Mouse (Mus musculus) C2C12 (cell line): ENCODE data around the gene Hrnr.

Source experiments
- CTCF ChIP-seq: IDR thresholded peaks from one replicate; pipeline ENCODE4 v1.5.1; 2011; ENCODE audit not compliant: control insufficient read depth, insufficient read depth, insufficient read length
- FOSL1 ChIP-seq: IDR thresholded peaks from one replicate; pipeline ENCODE4 v1.8.0; 2011; ENCODE audit warnings: mild to moderate bottlenecking, low read length; ENCODE audit not compliant: poor library complexity, insufficient read depth, severe bottlenecking
- MAX ChIP-seq: IDR thresholded peaks from one replicate; pipeline ENCODE4 v1.6.1; 2011; ENCODE audit warnings: mild to moderate bottlenecking, control low read depth
- MYOD1 ChIP-seq: IDR thresholded peaks from one replicate; pipeline ENCODE4 v1.6.1; 2011; ENCODE audit warnings: low read depth; ENCODE audit not compliant: control insufficient read depth, insufficient read length
- MYOG ChIP-seq: IDR thresholded peaks from one replicate; pipeline ENCODE4 v1.6.1; 2011; ENCODE audit not compliant: control insufficient read depth, insufficient read length; ENCODE audit errors: extremely low read depth
- USF1 ChIP-seq: IDR thresholded peaks from one replicate; pipeline ENCODE4 v1.6.1; 2011; ENCODE audit warnings: low read depth, mild to moderate bottlenecking, control low read depth, moderate library complexity

DNA sequence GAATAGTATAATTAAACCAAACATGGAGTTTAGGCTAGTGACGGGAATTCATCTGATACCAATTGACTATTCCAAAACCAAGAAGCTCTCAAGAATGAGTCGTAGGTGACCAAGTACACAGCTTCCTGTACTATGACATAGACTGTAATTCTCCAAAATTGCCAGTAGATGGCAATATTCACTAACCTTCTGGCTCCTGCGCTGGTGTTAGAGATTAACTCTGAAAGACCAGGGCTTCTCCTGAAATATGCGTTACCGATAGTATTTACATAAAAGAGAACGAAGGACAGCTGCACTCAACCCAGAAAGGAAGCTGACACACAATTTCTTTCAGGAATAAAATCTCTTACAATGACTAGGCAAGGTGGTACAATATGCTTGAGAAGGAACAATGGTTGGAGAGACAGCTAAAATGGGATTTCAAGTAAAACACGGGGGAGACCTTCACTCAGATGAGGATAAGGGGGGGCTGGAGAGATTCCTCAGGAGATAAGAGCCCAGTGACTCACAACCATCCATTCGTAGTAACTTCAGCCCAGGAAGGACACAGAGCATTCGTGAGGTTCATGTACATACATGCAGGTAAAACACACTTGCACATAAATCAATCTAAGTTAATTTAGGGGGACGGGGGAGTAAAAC lies 42.5 kb downstream of the Hrnr start:
- peak; percentile 42 for TF ChIP-seq CTCF
- TF ChIP-seq USF1 = no peak
- no peak for TF ChIP-seq MYOG
- TF ChIP-seq FOSL1 = no peak
- TF ChIP-seq MAX = no peak
- no peak for TF ChIP-seq MYOD1
